Mouse (Mus musculus): ENCODE data around the gene Dcaf4.

Gene Dcaf4

GRCm38 (mm10) chr12:83520311-83520890, at the start of gene Dcaf4:
TSS of gene Dcaf4 (plus strand) at chr12:83520466.
- DNase-seq: peak; percentile 100

GRCm38 (mm10) chr12:83471760-83472159, 48.5 kb upstream of the Dcaf4 start:
- no peak for DNase-seq

GRCm38 (mm10) chr12:83473987-83474600, 46.2 kb upstream of the Dcaf4 start:
- peak; percentile 84 for DNase-seq

- no peak for DNase-seq
These were observed 44.8 kb upstream of the Dcaf4 start for GRCm38 (mm10) chr12:83475419-83475818.

GRCm38 (mm10) chr12:83476277-83476676, 44.0 kb upstream of the Dcaf4 start:
- DNase-seq: no peak

- DNase-seq: no peak
These were observed 41.1 kb upstream of the Dcaf4 start for GRCm38 (mm10) chr12:83479140-83479539.

GRCm38 (mm10) chr12:83479818-83480401, 40.4 kb upstream of the Dcaf4 start:
- DNase-seq: no peak

GRCm38 (mm10) chr12:83481439-83481838, 38.8 kb upstream of the Dcaf4 start:
- no peak for DNase-seq

GRCm38 (mm10) chr12:83483653-83484052, 36.6 kb upstream of the Dcaf4 start:
- DNase-seq: peak; percentile 92

GRCm38 (mm10) chr12:83484855-83485745, 35.2 kb upstream of the Dcaf4 start:
- peak; percentile 89 for DNase-seq

- DNase-seq: peak; percentile 94
These were observed 34.2 kb upstream of the Dcaf4 start for GRCm38 (mm10) chr12:83485911-83486670.

GRCm38 (mm10) chr12:83486671-83487461, 33.4 kb upstream of the Dcaf4 start:
- DNase-seq: peak; percentile 95

GRCm38 (mm10) chr12:83487476-83487991, 32.7 kb upstream of the Dcaf4 start, which contains the start of gene Dpf3:
TSS of gene Dpf3 (minus strand) at chr12:83487716.
- peak; percentile 100 for DNase-seq

GRCm38 (mm10) chr12:83488211-83488941, 31.9 kb upstream of the Dcaf4 start:
- DNase-seq: peak; percentile 93

GRCm38 (mm10) chr12:83489748-83490147, 30.5 kb upstream of the Dcaf4 start:
- no peak for DNase-seq

- no peak for DNase-seq
These were observed 28.7 kb upstream of the Dcaf4 start for GRCm38 (mm10) chr12:83491609-83492008.

GRCm38 (mm10) chr12:83492808-83493207, 27.5 kb upstream of the Dcaf4 start:
- DNase-seq: no peak

- no peak for DNase-seq
These were observed 26.1 kb upstream of the Dcaf4 start for GRCm38 (mm10) chr12:83494196-83494595.

GRCm38 (mm10) chr12:83495248-83495960, 24.9 kb upstream of the Dcaf4 start:
- peak; percentile 79 for DNase-seq

GRCm38 (mm10) chr12:83495961-83496282, 24.3 kb upstream of the Dcaf4 start:
- DNase-seq: no peak
